Mouse (Mus musculus): ENCODE data around the gene Dennd4c. TPM values are rescaled to one million over a fixed set of nuclear protein-coding genes. Genes with fewer than 3 reads are reported as not detected.
"Not testable (repeated sequence)": the region's sequence is repeated elsewhere in the genome, so short reads cannot be mapped to it uniquely, and the experiment has no call there.

Dennd4c gene
- total RNA-seq, 4 experiments from 2014 or later: 47.1 to 67.8 (median 57.7) TPM

DNA sequence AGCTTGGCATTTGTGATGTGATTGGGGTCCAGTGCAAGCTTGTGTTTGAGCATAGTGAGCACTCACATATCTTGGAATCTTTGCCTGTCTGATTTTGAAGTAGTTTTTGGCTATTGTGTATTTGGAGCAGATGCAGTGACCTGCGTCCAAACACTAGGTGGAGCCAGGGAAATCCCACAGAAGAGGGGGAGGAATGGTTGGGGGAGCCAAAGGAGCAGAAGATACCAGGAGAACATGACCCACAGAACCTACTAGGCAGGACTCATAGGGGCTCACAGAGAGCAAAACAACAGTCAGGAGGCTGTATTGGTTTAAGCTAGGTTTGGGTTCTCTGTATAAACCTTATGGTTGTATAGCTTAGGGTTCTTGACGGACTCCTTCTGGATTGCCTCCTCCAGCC, 62.2 kb downstream of the Dennd4c start:
- DNase-seq: no peak

DNA sequence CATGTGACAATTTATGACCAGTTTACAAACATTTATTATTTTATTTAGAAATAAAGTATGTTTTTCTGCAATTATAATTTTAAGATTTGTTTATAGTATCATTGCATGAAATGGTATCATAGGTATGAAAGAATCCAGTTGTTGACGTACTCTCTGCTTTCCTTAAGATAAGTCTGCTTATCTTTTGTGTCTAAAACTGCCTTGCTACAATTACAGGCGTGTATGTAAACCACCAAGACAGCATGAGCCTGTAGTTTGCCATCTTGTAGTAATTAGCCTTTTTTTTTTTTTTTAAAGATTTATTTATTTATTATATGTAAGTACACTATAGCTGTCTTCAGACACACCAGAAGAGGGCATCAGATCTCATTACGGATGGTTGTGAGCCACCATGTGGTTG, 66.5 kb downstream of the Dennd4c start:
- no peak for DNase-seq

DNA sequence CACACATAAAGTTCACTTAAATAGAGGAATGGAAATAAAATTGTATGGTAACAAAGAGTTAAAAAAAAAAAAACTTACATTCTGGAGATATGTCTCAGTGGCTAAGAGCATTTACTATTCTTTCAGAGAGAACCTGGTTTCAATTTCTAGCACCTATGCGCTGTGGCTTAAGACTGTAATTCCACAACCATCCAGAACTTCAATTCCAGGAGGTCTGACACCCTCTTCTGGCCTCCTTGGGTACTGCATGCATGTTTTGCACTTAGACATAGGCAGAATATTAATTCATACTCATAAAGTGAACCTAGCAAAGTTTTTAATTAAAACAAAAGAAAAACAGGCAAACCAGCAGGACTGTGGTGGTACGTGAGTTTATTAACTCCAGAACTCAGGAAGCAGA, 74.8 kb downstream of the Dennd4c start:
- DNase-seq: no peak

DNA sequence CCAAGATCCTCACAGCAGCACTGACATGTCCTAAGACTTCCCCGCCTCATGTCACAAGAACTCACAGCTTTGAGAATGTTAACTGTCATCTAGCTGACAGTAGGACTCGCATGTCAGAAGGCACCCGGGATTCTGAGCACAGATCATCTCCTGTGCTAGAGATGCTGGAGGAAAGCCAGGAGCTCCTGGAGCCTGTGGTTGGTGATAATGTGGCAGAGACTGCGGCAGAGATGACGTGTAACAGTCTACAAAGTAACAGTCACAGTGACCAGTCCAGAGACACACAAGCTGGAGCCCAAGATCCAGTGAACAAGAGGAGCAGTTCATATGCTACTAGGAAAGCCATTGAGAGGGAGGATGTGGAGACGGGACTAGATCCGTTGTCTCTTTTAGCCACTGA, 76.8 kb downstream of the Dennd4c start:
- DNase-seq: no peak

DNA sequence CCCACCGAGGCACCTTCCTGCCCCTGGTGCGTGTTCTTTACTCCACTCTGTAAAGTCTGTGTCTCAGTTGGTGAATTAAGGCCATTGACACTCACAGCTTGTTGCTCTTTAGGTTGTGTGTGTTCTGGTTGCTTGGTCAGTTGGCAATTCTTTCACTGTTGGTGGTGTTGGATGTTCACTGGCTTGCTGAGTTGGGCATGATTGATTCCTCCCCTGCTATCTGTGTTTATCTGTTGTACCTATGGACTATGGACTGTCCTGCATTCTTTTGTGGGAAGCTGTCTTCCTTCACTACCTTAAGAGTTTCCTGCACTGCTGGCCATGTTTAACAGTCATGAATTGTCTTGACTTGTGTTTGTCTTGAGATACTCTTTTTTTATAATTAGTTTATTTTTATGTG, 83.5 kb downstream of the Dennd4c start:
- no peak for DNase-seq

DNA sequence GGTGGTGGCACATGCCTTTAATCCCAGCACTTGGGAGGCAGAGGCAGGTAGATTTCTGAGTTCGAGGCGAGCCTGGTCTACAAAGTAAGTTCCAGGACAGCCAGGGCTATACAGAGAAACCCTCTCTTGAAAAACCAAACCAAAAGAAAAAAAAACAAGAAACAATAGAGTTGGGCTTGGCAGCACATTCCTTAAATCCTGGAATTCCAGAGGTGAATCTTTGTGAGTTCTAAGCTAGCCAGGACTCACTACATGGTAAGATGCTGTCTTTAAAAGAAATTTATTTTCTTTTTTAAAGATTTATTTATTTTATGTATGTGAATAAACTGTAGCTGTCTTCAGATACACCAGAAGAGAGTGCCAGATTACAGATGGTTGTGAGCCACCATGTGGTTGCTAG, 92.8 kb downstream of the Dennd4c start:
- DNase-seq: not testable (repeated sequence)

DNA sequence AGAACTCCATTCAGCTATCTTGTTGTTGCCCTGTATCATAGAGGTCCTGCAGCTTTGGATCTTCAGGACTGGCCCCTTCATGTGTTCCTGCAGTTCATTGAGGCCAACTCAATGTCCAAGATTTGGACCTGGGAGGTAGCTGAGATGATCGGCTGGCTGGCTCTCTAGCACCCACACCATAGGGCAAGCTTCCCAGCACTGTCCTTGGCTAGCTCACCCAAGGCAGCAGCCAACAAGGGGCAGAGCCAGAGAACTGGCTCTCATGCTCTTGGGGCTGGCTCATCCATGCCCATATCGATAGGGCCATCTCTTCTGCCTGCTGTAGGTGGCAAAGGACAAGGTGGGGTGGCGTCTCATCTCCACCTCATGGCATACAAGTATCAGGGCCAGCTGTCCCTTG, 97.0 kb downstream of the Dennd4c start:
- DNase-seq: no peak

DNA sequence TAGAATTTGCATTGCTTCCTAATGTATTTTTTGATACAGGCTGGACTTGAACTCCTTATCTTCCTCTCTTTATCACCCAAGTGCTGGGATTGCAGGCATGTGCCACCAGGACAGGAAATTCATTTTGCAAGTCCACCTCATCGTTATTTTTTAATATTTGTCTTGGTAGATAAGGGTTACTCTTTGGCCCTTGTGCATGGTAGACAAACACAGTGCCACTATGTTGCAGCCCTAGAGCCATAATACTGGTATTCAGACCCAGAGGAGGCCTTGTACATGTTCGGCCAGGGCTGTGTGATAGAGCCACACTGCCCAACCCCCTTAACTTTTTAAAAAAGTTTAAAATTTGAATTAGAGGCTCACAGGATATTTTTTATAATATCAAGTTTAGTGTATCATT, 98.9 kb downstream of the Dennd4c start:
- no peak for DNase-seq

DNA sequence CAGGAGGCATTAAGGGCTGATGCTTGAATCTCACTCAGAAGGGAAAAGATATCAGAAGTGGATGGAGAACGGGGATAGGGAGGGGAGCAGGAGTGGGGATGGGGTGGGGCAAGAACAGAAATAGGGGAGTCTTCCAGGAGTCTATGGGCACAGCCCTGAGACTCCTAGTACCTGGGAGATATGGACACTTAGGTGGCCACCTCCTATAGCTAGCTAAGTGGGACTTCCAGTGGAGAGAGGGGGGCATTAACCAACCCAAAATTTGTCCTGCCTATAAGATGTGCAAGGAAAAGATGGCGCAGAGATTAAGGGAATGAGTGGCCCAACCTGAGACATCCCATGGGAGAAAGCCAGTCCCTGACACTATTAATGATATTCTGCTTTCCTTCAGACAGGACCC, 103.0 kb downstream of the Dennd4c start:
- DNase-seq: no peak

DNA sequence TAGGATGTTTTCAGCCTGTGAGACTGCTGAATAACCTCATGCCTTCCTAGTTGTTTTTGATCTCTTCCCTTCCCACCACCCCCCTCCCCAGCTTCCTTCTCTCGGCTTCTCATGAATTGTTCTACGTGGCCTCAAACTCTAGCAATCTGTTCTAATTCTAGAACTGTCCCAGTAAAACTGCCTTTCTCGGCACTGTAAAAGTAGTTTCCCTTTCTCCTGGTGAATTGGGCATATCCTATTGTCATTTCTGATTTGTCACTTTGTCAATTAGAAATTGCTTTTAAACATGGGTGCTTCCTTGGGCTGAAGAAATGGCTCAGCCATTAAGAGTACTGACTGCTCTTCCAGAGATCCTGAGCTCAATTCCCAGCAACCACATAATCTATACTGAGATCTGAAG, 103.7 kb downstream of the Dennd4c start:
- DNase-seq: no peak

DNA sequence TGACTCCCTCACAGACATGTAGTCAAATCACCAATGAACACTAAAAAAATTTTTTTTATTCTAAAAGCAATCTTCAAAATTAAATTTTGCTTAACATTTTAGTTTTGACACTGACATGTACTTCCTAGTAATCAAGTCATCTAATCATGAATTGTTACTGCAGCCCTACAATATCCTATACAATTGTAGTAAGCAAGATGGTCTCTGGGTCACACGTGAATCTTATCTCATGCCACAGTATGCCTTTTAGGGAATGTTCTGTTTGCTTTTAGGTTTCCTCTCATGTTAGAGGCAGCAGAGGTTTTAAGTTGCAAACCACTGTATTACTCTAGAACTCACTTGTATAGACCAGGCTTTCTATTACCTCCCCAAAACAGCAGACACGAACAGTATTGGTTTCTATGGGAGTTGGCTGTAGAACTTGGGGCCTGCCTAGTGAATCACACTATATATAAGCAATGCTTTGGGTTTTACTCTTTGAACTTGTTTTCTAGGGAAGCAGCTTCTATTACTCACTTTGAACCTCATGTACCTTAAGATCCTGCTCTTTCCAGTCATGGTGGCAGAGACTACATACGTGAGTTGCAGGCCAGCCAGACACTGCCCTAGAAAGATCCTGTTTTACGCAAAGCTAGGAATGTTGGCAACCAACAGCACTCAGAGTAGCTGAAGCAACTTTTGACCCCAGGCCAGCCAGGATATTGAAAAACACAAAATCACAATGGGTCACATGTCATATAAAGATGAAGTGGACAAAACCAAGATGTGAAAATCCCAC, 104.6 kb downstream of the Dennd4c start:
- no peak for DNase-seq

DNA sequence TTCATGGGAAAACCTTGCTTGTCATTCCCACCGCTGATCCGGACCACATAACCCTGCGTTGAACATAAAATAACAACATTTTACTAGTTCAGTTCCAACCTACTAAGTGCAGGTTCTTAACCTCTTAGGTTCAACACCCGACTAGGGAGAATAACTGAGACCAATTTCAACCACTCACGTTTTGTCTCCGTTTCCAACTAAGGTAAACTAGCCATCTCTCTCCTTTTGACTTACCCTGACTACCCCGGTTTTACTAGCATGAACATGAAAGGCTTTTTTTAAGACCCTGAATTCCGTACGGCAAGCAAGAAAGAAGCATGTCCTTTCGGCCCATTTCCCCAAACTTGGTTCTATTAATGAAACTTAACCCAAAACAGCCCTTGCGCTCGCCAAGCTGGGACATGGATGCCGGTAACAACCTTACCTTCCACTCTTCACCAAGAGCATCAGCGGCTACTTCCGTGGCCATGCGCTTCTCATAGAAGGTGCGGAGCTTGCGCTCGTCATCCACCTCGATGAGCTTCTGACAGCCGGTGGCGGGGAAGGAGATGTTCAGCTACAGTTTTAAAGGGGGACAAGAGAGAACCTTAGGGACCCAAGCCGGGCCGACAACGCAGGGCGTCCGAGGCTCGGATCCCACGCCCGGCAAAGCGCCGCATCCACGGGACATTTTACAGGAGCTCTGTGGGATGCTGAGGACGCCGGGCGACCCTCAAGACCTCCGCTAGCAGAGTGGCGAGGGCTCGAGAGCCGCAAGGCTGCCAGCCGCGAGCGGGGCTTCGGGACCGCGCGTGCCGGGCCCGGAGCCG, 108.2 kb downstream of the Dennd4c start:
- peak; percentile 24 for DNase-seq

DNA sequence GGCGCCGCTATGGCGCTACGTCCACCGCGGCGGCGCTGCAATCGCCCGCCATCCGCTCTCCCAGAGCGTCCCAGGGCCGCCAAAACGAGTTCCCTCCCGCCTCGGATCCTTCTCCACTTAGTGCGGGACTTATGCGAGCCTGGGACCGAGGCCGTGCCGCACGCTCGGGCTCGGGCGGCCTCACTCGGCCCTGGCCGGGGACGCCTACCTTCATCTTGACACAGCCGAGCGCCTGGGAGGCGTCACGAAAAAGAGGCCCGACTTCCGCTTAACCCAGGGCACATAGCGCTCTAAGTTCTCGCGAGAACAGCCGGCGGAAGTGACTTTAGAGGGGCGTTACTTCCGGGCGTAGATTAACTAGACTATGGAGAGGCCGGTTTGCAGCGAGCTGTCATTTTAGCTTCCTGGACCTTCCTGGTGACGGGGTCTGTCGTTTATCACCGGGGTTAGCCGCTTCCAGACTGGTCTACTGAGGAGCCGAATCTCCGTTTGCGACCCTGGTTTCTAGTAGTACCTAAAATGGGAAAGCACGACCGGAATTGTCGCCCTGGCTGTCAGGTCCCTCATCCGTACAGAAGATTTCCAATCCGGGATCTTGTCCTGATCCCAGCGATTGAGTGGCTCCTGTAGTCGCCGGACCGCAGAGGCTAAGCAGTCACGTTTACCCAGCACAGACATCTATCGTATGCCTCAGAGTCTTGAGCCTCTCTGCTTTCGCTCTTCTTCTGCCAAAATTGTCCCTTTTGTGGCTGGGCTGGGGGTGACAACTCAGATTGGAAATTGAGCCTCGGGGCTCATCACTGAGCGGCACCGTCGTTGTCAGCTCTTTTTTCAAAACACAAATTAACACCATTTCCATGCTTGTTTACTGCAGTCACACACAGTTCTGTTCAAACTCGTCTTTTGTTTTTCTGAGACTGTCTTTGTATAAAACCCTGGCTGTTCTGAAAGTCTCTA, 109.0 kb downstream of the Dennd4c start, which contains the start of gene Rps6:
Gene Rps6 (minus strand): TSS at position 300 of the 957 bp plus-strand sequence.
- DNase-seq: peak; percentile 95

DNA sequence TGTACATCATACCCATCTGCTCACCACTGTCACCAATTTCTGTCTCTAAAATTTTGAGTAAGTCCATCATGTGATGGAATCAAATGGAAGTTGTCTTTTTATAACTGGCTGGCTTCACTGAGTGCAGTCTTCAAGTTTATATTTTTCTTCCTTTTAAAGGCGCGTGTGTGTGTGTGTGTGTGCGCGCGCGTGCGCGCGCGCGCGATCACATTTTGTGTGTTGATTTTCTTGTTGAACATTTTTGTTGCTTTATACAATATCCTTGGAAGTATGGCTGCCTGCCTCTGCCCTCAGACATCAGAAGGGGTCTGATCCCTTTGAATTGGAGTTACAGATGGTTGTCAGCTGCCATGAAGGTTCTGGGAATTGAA, 109.7 kb downstream of the Dennd4c start:
- no peak for DNase-seq

DNA sequence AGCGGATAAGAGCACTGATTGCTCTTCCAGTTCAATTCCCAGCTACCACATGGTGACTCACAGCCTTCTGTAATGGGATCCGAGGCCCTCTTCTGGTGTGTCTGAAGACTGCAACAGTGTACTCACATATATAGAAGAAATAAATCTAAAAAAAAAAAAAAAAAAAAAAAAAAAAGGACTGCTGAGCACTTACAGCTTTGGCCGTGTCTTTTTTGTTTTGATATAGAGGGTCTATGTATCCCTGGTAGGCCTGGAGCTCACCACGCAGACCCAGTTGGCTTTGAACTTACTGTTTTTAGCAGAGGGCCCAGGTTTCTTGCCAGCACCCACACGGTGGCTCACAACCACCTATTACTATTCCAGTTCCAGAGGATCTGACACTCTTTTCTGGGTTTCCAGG, 115.7 kb downstream of the Dennd4c start:
- no peak for DNase-seq

DNA sequence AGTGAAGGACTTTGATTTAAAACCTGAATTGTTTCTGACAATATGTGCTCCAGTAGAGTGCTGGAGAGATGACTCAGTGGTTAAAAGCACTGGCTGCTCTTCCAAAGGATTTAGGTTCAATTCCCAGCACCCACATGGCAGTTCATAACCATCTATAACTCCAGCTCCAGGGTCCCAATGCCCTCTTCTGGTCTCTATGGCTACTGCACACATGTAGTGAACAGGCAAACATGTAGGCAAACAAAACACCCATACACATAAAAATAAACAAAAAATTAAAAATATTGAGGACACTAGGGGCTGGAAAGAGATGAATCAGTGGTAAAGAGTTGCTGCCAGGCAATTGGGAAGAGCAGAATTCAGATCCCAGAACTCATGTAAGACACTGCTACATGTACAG, 123.6 kb downstream of the Dennd4c start:
- no peak for DNase-seq

DNA sequence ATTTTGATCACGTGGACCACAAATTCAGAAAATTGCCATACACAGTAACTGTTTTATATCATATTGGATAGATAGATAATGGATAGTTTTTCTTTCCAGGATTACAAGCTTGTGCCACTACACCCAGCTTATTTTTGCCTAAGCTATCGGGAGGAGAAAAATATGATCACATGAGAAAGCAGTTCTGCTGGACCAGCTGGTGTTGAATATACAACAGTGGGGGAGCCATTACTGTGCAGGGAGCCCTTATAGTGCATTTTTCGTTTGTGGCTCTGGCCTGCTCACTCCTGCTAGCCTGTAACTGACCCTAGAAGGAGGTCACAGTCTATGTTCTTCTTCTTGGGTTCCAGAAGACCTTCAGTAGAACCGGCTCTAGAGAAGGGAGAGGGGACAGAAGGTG, 124.7 kb downstream of the Dennd4c start:
- DNase-seq: no peak

DNA sequence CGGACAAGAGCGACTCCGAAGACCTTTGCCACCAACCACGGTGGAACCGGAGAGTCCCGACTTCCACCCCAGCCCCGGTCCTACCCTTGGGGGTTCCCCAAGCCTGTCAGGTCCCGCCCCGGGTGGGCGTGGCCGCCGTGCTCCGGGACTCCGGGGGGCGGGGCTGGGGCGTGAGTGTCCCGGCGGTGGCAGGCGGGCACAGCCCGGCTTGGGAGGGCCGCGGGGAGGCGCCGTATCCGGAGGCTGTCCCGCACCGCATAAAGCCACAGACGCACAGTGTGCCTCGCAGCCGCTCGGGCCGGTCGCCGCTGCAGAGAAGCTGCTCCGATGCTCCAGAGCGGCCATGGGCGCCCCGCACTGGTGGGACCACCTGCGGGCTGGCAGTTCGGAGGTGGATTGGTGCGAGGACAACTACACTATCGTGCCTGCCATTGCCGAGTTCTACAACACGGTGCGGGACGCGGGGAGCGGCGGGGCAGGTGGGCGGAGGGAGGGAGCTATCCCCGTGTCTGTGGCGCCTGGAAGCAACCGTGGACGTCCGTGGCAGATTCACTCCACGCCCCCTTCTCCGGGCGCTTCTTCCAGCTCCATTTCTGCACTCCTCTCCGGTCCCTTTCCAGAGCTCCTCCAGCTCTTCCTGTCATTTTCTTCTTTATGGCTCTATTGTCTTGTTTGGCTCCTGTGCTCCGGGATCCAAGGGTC, 125.9 kb downstream of the Dennd4c start, which contains the start of gene Acer2:
Gene Acer2 (plus strand): TSS at position 251 of the 702 bp plus-strand sequence.
- peak; percentile 92 for DNase-seq

DNA sequence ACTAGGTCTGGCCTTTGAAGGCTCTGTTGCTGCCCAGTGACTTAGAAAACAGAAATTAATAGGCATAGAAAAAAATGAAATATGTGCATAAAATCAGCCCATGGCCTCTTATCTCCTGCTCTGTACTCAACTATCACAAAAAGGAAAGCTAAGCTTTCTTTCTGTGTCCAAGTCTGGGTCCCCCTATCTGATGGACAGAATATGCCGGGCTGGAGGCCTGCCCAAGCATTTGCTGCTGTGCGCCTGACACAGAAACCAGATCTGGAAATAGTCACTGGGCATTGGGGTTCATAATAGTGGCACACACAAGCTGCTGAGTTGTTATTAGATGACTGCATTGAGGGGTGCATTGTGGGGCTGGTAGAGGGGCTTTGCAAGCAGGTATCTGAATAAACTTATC, 131.1 kb downstream of the Dennd4c start:
- no peak for DNase-seq

DNA sequence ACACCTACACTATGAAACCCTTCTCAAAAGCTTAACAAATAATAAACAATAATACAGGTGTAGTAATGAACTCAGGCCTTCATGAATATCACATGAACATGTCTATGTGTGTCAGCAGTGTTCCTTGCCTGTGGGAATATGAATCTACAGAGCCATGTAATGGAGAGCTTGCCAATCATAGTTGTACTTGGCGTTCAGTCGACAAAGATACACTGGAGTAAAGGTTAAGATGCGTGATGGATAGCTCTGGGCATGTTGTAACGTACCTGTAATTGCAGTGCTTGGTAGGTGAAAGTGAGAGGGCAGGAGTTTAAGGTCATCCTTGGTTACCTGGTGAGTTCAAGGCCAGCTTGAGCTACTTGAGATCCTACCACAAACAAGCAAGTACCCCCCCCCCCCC, 132.8 kb downstream of the Dennd4c start:
- DNase-seq: no peak

DNA sequence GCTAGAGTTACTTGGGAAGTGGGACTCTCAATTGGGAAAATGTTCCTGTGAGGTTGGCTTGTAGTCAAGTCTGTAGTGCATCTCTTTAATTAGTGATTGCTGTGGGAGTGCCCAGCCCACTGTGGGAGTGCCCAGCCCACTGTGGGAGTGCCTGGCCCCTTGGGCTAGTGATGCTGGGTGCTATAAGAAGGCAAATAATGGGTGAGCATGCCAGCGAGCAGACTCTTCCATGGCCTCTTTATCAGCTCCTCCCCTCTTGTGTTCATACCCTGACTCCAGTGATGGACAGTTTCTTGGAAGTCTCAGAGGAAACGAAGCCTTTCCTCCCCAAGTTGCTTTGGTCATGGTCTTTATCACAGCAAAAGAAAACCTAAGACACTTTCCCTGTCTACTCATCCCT, 134.1 kb downstream of the Dennd4c start:
- no peak for DNase-seq

DNA sequence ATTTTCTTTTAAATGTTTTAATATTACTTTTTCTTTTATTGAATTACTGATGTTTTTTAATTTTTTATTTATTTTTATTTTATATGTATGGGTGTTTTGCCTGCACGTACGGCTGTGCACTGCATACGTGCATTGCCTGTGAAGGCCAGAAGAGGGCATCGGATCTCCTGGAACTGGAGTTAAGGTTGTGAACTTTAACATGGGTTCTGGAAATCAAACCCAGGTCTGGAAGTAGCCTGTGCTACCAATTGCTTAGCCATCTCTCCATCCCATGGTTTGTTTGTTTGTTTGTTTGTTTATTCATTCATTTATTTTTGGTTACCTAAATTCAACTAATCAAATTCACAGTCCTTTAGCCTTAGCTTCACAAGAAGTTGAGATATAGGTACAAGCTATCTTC, 136.6 kb downstream of the Dennd4c start:
- DNase-seq: no peak
